Mouse (Mus musculus) urinary bladder, postnatal 36 days (tissue): ENCODE measurements around the gene Actc1.

Experiments
- DNase-seq, 2 experiments: peaks; one replicate each; pipeline ENCODE4 v3.0.0; 2022; ENCODE audit warnings: low spot score in 2 of 2, mixed read lengths in 1 of 2

Actc1 gene

GRCm38 (mm10) chr2:114050150-114050549 lies 3.2 kb downstream of the Actc1 start:
- no peak for DNase-seq

GRCm38 (mm10) chr2:114049372-114049771 lies 4.0 kb downstream of the Actc1 start:
- DNase-seq = no peak

GRCm38 (mm10) chr2:114047960-114048611 lies 5.3 kb downstream of the Actc1 start:
- DNase-seq = no peak

- DNase-seq = no peak
These were observed 7.1 kb downstream of the Actc1 start for GRCm38 (mm10) chr2:114046151-114046664.

GRCm38 (mm10) chr2:114037926-114038325 lies 15.4 kb downstream of the Actc1 start:
- no peak for DNase-seq

GRCm38 (mm10) chr2:114032259-114032658 lies 21.1 kb downstream of the Actc1 start:
- no peak for DNase-seq

- no peak for DNase-seq
These were observed 30.0 kb downstream of the Actc1 start for GRCm38 (mm10) chr2:114023383-114023782.

- no peak for DNase-seq
These were observed 33.2 kb downstream of the Actc1 start for GRCm38 (mm10) chr2:114020210-114020563.

GRCm38 (mm10) chr2:114019474-114020209 lies 33.7 kb downstream of the Actc1 start:
- DNase-seq = no peak

- no peak for DNase-seq
These were observed 35.2 kb downstream of the Actc1 start for GRCm38 (mm10) chr2:114018136-114018535.

GRCm38 (mm10) chr2:114014839-114015238 lies 38.5 kb downstream of the Actc1 start:
- DNase-seq = no peak

- no peak for DNase-seq
These were observed 39.5 kb downstream of the Actc1 start for GRCm38 (mm10) chr2:114013846-114014245.

GRCm38 (mm10) chr2:114013295-114013771 lies 40.0 kb downstream of the Actc1 start, which contains the start of gene Gjd2:
Gene Gjd2 (minus strand): TSS chr2:114013619.
- no peak for DNase-seq

- DNase-seq = no peak
These were observed 40.6 kb downstream of the Actc1 start for GRCm38 (mm10) chr2:114012749-114013211.

GRCm38 (mm10) chr2:114011838-114012237 lies 41.5 kb downstream of the Actc1 start:
- DNase-seq = no peak

- no peak for DNase-seq
These were observed 45.0 kb downstream of the Actc1 start for GRCm38 (mm10) chr2:114008321-114008720.

GRCm38 (mm10) chr2:113997484-113997883 lies 55.9 kb downstream of the Actc1 start:
- DNase-seq = no peak
